Comparison of ENCODE assay signal across 17 mouse cellular contexts in genomic region chr5:102269204-102269603, GRCm38 (mm10).
"Had no signal": no experiment of that assay in that cellular context is flagged by ENCODE, and none has a peak within 500 bp of the region (broad histone marks: within the 10 kb centered on the region; RNA-seq: fewer than 3 reads in every experiment).

No protein-coding gene starts in this region.

- H3K4me2 ChIP-seq: lung, embryonic 15.5 days; midbrain, embryonic 11.5 days; midbrain, embryonic 13.5 days; midbrain, embryonic 15.5 days; neural tube, embryonic 13.5 days; neural tube, embryonic 15.5 days; stomach, embryonic 15.5 days had no signal

- H3K36me3 ChIP-seq: lung, embryonic 15.5 days; midbrain, embryonic 13.5 days; midbrain, embryonic 15.5 days; neural tube, embryonic 13.5 days; neural tube, embryonic 15.5 days; stomach, embryonic 15.5 days had no signal

- H3K27me3 ChIP-seq: lung, embryonic 15.5 days; megakaryocyte, embryonic 14.5 days; midbrain, embryonic 13.5 days; midbrain, embryonic 15.5 days; neural tube, embryonic 13.5 days; neural tube, embryonic 15.5 days; stomach, embryonic 15.5 days had no signal

- H3K9ac ChIP-seq: lung, embryonic 15.5 days; midbrain, embryonic 13.5 days; midbrain, embryonic 15.5 days; neural tube, embryonic 13.5 days; neural tube, embryonic 15.5 days; stomach, embryonic 15.5 days had no signal

- DNase-seq: lung, adult 18-20 months; lung, postnatal 14 days; lung, postnatal 36 days; right cerebral cortex, postnatal 14 days; thymus, adult 2 months; thymus, postnatal 25 days; thymus, postnatal 4 days had no signal

- H3K27ac ChIP-seq: lung, embryonic 15.5 days; macrophage; midbrain, embryonic 13.5 days; midbrain, embryonic 15.5 days; neural tube, embryonic 13.5 days; neural tube, embryonic 15.5 days; stomach, embryonic 15.5 days; stomach, postnatal 0 days had no signal

- H3K9me3 ChIP-seq: lung, embryonic 15.5 days; midbrain, embryonic 13.5 days; midbrain, embryonic 15.5 days; neural tube, embryonic 15.5 days; stomach, embryonic 15.5 days had no signal

- H3K4me3 ChIP-seq: lung, embryonic 15.5 days; megakaryocyte, embryonic 14.5 days; midbrain, embryonic 13.5 days; midbrain, embryonic 15.5 days; neural tube, embryonic 13.5 days; neural tube, embryonic 15.5 days; stomach, embryonic 15.5 days had no signal

- H3K4me1 ChIP-seq: lung, embryonic 15.5 days; megakaryocyte, embryonic 14.5 days; midbrain, embryonic 13.5 days; midbrain, embryonic 15.5 days; neural tube, embryonic 13.5 days; neural tube, embryonic 15.5 days; stomach, embryonic 15.5 days had no signal
